Mouse (Mus musculus) intestine, embryonic 16.5 days (tissue): ENCODE measurements at regions not wholly inside any gene's neighbourhood (a gene's known extent, or its start where the extent isn't known, plus 50 kb on each side); places are given as distances from the start of the nearest gene placed in this dataset.

Experiments
- ATAC-seq: fragments of 200-750 bp; cut with Nextera tagmentation; 2 replicates; pipeline ENCODE4 v1.8.0; 2017; ENCODE audit warnings: moderate TSS enrichment, moderate library complexity
- H3K27ac ChIP-seq: fragments of 300-500 bp; sonication (generic); 2 replicates; pipeline ENCODE4 v1.5.1; 2014; ENCODE audit warnings: mild to moderate bottlenecking, low read length
- H3K27me3 ChIP-seq: fragments of 300-500 bp; sonication (generic); replicated peaks from 2 replicates; pipeline ENCODE4 v1.6.1; 2014; ENCODE audit warnings: low read length, control low read depth, mixed read lengths; ENCODE audit not compliant: control insufficient read depth, insufficient read depth
- H3K36me3 ChIP-seq: fragments of 300-500 bp; sonication (generic); 2 replicates; pipeline ENCODE4 v1.6.1; 2014; ENCODE audit warnings: low read length, control low read depth; ENCODE audit not compliant: control insufficient read depth, insufficient read depth
- H3K4me1 ChIP-seq: fragments of 300-500 bp; sonication (generic); 2 replicates; pipeline ENCODE4 v1.6.1; 2014; ENCODE audit warnings: low read length, control low read depth, mixed read lengths; ENCODE audit not compliant: control insufficient read depth, insufficient read depth
- H3K4me2 ChIP-seq: fragments of 300-500 bp; sonication (generic); 2 replicates; pipeline ENCODE4 v1.6.1; 2014; ENCODE audit warnings: low read depth, low read length, control low read depth
- H3K4me3 ChIP-seq: fragments of 300-500 bp; sonication (generic); 2 replicates; pipeline ENCODE4 v1.5.1; 2014; ENCODE audit warnings: mild to moderate bottlenecking, low read length
- H3K9ac ChIP-seq: fragments of 300-500 bp; sonication (generic); 2 replicates; pipeline ENCODE4 v1.6.1; 2014; ENCODE audit warnings: low read depth, low read length
- H3K9me3 ChIP-seq: fragments of 300-500 bp; sonication (generic); 2 replicates; pipeline ENCODE4 v1.6.1; 2016; ENCODE audit warnings: low read length, control low read depth; ENCODE audit not compliant: control insufficient read depth
- WGBS: fragments of 180-500 bp; shearing (Covaris S2); extraction: QIAGEN DNeasy Blood & Tissue Kit; methylation state at CpG from one replicate; pipeline ENCODE4 v1.1.7; 2014; 5-methylcytosine and 5-hydroxymethylcytosine counted together

- no peak for ATAC-seq
- H3K27ac ChIP-seq = no peak overlapping the region
- H3K4me2 ChIP-seq = no peak overlapping the region
- WGBS = 83% methylated on average over 8 of the region's 8 CpGs
- no peaks in the 10 kb centered on the region for H3K36me3 ChIP-seq
- H3K9me3 ChIP-seq = no peaks in the 10 kb centered on the region
- H3K9ac ChIP-seq = no peak overlapping the region
- H3K4me3 ChIP-seq = no peak overlapping the region
- H3K27me3 ChIP-seq = no peaks in the 10 kb centered on the region
- H3K4me1 ChIP-seq = no peaks in the 10 kb centered on the region
These were observed 324.8 kb upstream of the Fam241a start for GRCm38 (mm10) chr3:128220776-128221550.

DNA sequence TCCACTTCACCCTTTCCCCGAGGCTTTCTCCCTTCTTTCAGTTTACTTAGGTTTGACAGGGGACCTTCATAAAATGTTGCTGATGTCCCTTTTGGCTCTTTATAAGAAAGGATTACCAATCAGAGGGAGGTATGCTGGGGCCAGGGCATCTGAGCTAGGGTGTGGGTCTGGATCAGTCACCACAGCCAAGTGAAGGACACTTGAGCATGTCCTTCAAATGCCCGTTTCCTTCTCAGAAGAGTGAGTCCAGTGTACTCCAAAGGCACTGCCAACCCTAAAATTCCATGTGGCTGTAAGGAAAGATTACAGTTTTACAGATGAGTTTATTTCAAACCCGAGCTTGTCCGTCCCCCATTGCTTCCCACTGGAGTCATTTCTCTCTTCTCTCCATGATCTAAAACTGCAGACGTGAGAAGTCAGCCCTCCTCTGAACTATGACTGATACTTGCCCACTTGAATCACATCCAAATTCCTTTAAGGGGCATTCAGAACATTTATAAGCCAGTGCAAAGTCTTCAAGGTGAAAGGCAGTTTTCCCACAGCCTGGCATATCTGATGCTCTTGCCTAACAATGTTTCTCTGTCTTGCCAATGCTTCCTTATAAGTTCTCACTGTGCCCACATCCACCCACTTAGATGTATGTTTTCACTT lies 321.8 kb upstream of the Fam241a start:
- no peaks in the 10 kb centered on the region for H3K9me3 ChIP-seq
- H3K4me3 ChIP-seq = no peak overlapping the region
- WGBS = 77% methylated on average over 5 of the region's 5 CpGs
- H3K9ac ChIP-seq = no peak overlapping the region
- ATAC-seq = no peak
- no peaks in the 10 kb centered on the region for H3K4me1 ChIP-seq
- H3K4me2 ChIP-seq = no peak overlapping the region
- H3K27ac ChIP-seq = no peak overlapping the region
- H3K36me3 ChIP-seq = no peaks in the 10 kb centered on the region
- H3K27me3 ChIP-seq = no peaks in the 10 kb centered on the region

GRCm38 (mm10) chr3:128212256-128212655 lies 316.1 kb upstream of the Fam241a start:
- no peak overlapping the region for H3K4me3 ChIP-seq
- no peak overlapping the region for H3K9ac ChIP-seq
- H3K36me3 ChIP-seq = no peaks in the 10 kb centered on the region
- no peaks in the 10 kb centered on the region for H3K9me3 ChIP-seq
- H3K27ac ChIP-seq = no peak overlapping the region
- WGBS = 49% methylated on average over 3 of the region's 3 CpGs
- 0 out of 2 replicates have a peak, but pooled peaks cover 3% of the 10 kb centered on the region for H3K4me1 ChIP-seq
- H3K27me3 ChIP-seq = no peaks in the 10 kb centered on the region
- no peak for ATAC-seq
- H3K4me2 ChIP-seq = no peak overlapping the region

GRCm38 (mm10) chr3:128210591-128210990 lies 314.5 kb upstream of the Fam241a start:
- Histone ChIP-seq H3K4me1 (0 out of 2 replicates have a peak, but pooled peaks cover 3% of the 10 kb centered on the region), H3K4me3 (no peak overlapping the region), H3K27me3 (no peaks in the 10 kb centered on the region), H3K9ac (no peak overlapping the region), H3K9me3 (no peaks in the 10 kb centered on the region), H3K27ac (no peak overlapping the region), H3K4me2 (no peak overlapping the region), H3K36me3 (no peaks in the 10 kb centered on the region)
- ATAC-seq = no peak
- WGBS = 42% methylated on average over 1 of the region's 1 CpGs

- no peak overlapping the region for H3K4me2 ChIP-seq
- no peaks in the 10 kb centered on the region for H3K9me3 ChIP-seq
- no peak for ATAC-seq
- no peaks in the 10 kb centered on the region for H3K36me3 ChIP-seq
- H3K9ac ChIP-seq = no peak overlapping the region
- no peaks in the 10 kb centered on the region for H3K27me3 ChIP-seq
- no peak overlapping the region for H3K4me3 ChIP-seq
- H3K27ac ChIP-seq = no peak overlapping the region
- 59% methylated on average over 3 of the region's 3 CpGs for WGBS
- no peaks in the 10 kb centered on the region for H3K4me1 ChIP-seq
These were observed 310.8 kb upstream of the Fam241a start for GRCm38 (mm10) chr3:128206948-128207347.

DNA sequence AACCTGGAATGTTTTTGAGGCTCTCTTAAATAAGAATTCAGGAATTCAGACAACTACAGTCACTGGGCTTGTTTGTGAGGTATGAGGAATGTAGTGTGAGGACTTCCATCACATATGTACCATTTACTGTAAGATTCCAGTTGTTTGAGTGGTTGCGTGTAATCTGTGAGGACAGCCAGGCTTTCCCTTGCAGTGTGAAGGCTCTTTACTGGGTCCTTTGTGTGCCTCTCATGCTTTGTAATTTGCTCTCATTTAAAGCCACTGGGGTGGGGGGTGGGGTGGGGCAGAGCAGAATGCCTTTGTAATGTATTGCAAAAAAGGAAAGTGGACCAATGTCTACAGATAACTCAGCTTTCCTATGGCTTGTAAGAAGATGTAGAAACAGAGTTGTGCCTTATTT lies 310.4 kb upstream of the Fam241a start:
- Histone ChIP-seq H3K36me3 (no peaks in the 10 kb centered on the region), H3K27ac (no peak overlapping the region), H3K9ac (no peak overlapping the region), H3K4me1 (no peaks in the 10 kb centered on the region), H3K4me2 (no peak overlapping the region), H3K4me3 (no peak overlapping the region), H3K9me3 (no peaks in the 10 kb centered on the region), H3K27me3 (no peaks in the 10 kb centered on the region)
- ATAC-seq = no peak
- WGBS = 90% methylated on average over 1 of the region's 1 CpGs

DNA sequence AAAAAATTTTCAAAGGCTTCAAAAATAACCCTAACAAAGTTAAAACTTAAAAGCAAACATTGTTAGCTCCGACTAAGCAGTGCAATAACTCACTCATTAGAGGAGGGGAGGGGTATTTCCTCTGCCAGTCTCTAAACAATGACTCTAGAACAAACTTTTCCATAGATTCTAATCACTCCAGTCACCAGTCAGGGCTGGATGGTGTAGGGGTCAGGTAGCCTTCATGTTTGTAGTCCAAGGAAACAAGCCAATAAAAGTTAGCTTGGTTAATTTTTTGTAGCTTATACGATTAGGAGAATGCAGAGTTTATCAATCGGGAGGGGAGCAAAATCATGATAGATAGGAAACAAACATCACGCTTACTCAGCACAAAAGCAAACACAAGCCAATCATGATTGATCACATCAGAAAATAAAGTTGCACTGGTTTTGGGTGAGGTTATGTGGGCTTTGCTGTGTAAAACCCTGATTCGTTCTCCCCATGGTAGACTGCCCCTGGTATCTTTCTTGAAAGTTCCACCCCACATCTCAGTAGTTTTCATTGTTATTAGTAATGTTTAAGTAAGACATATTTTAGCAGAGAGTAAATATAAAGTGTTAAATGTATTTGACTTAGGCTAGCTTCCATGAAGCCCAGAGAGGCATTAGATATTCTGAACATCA lies 304.6 kb upstream of the Fam241a start:
- H3K27ac ChIP-seq = no peak overlapping the region
- 44% methylated on average over 5 of the region's 5 CpGs for WGBS

DNA sequence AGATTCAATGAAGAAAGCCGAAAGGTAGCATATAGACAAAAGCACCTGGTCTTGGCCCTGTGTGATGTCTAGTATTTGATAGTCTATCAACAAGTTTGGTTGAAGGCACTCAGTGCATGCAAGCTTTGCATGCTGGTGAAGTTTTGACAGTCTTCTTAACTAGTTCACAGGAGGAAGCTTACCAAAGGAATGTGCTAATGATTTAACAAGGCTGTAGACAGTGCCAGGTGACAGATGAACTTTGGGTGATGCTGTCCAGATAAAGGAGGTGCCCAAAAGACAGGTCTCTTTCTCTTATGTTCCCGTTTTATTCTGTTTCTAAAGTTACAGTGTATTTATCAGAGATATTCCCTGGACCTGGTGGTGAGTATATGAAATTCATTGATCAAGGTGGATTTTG lies 303.3 kb upstream of the Fam241a start:
- H3K4me2 ChIP-seq = no peak overlapping the region

More for the DNA sequence above, 304.6 kb upstream of the Fam241a start:
- Histone ChIP-seq H3K27me3 (no peaks in the 10 kb centered on the region), H3K36me3 (no peaks in the 10 kb centered on the region), H3K9ac (no peak overlapping the region), H3K9me3 (no peaks in the 10 kb centered on the region), H3K4me2 (no peak overlapping the region), H3K4me3 (no peak overlapping the region), H3K4me1 (no peaks in the 10 kb centered on the region)
- no peak for ATAC-seq

GRCm38 (mm10) chr3:128192046-128192800 lies 296.1 kb upstream of the Fam241a start:
- no peaks in the 10 kb centered on the region for H3K27me3 ChIP-seq
- peaks cover 5% of the 10 kb centered on the region; the same call in 1 of the 2 replicates for H3K4me1 ChIP-seq
- H3K4me3 ChIP-seq = no peak overlapping the region
- H3K9ac ChIP-seq = no peak overlapping the region
- 0 out of 2 replicates have a peak, but pooled peaks have one; percentile 32 for ATAC-seq
- 0 out of 2 replicates have a peak overlapping the region, but pooled peaks have one; percentile 14 for H3K4me2 ChIP-seq
- no peaks in the 10 kb centered on the region for H3K9me3 ChIP-seq
- H3K27ac ChIP-seq = no peak overlapping the region
- WGBS = 36% methylated on average over 17 of the region's 17 CpGs
- H3K36me3 ChIP-seq = no peaks in the 10 kb centered on the region

More for the DNA sequence above, 303.3 kb upstream of the Fam241a start:
- Histone ChIP-seq H3K36me3 (no peaks in the 10 kb centered on the region), H3K4me3 (no peak overlapping the region), H3K4me1 (no peaks in the 10 kb centered on the region), H3K27ac (no peak overlapping the region), H3K27me3 (no peaks in the 10 kb centered on the region), H3K9me3 (no peaks in the 10 kb centered on the region), H3K9ac (no peak overlapping the region)
- WGBS = 86% methylated on average over 2 of the region's 2 CpGs
- ATAC-seq = no peak
